Mouse (Mus musculus): ENCODE data around the gene Birc5.
A peak's percentile ranks its signal among the peaks of the same experiment; 100 is the strongest.

DNA sequence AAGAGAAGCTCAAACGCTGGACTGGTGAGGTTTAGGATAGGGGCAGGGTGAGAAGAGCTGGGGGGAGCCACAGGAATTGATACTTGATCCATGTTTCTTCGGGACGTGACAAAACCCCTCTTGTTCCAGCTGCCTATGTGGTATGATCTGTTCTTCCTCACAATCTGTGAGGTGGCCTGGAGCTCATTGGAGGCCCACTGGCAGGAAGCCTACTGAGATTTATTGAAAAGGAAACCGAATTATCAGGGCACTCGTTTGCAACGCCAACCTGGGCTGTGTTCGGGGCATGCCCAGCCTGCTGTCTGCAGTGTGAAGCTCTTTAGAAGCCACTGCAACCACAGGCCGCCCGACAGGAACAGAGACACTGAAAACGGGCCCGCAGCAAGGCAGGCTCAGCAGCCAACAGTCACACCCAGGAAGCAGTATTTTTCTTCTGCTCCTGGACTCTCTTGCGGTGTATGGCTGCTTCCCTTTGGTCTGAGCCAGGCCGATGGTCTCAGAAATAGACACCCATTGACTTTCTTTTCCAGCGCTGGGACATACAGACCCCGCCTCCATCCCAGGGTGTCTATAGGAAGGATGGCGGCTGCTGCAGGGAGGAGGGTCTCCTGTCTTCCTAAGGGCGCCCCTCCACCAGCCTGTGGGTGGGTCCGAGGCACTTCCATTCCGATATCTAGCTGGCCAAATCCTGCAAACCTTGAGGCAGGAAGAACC is 623 bp upstream of the Birc5 start:
- no peak for TF ChIP-seq CTCF (conservative IDR thresholded peaks at IDR 0.05 in 1 of 2, IDR thresholded peaks at IDR 0.05 in 1 of 2; ENCODE audit: low read depth in 2 of 2, low read length in 2 of 2)
- TF ChIP-seq POLR2A (IDR thresholded peaks at IDR 0.05; ENCODE audit: low read depth, low read length): no peak
- TF ChIP-seq BHLHE40 (IDR thresholded peaks at IDR 0.05; ENCODE audit: low read depth, low read length): no peak
- TF ChIP-seq HCFC1 (IDR thresholded peaks at IDR 0.05; ENCODE audit: low read depth, low read length): no peak
- no peak; the same call in 1 of the 2 replicates for TF ChIP-seq EP300 (IDR thresholded peaks at IDR 0.05; ENCODE audit: low read length)
- 0 out of 2 replicates have a peak, but pooled peaks have one; percentile 33 for TF ChIP-seq UBTF (IDR thresholded peaks at IDR 0.05; ENCODE audit: low read depth, low read length)
- TF ChIP-seq ELF1 (IDR thresholded peaks at IDR 0.05; ENCODE audit: low read depth, low read length): no peak
- TF ChIP-seq RAD21 (IDR thresholded peaks at IDR 0.05; ENCODE audit: low read depth, low read length): no peak
- no peak for TF ChIP-seq SMC3 (IDR thresholded peaks at IDR 0.05; ENCODE audit: low read depth, low read length)
- TF ChIP-seq ZC3H11A (IDR thresholded peaks at IDR 0.05; ENCODE audit: low read depth, low read length): no peak

All from CH12.LX (cell line).